Mouse (Mus musculus) stomach, postnatal 0 days (tissue): Measurements from ENCODE around the gene D630045J12Rik.

Experiments used
- CTCF ChIP-seq: IDR thresholded peaks from 2 replicates; pipeline ENCODE4 v1.5.1; 2016; ENCODE audit warnings: antibody characterized with exemption, low read depth, mild to moderate bottlenecking, moderate library complexity
- EP300 ChIP-seq: optimal IDR thresholded peaks from 2 replicates; pipeline ENCODE3; 2016; ENCODE audit warnings: antibody characterized with exemption

DNA sequence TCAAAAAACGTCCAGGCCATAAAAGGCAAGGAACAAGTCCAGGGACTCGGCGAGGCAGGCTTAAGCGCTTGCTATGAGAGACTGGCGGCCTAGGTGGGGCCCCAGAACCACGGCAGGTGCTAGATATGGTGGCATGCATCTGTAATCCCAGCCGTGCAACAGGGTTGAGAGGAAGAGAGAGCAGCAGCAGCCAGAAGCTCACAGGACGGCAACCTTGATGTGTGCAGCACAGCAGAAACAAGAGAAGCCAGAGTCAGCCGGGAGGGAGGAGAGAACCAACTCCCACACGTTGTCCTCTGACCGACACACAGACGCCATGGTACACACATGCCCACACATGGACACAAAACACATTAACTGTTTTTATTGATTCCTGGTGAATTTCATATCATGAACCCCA is 51.0 kb downstream of the D630045J12Rik start:
- TF ChIP-seq CTCF (no peak), EP300 (no peak)
